Mouse (Mus musculus) spleen, postnatal 36 days (tissue): ENCODE measurements at regions not wholly inside any gene's neighbourhood (a gene's known extent, or its start where the extent isn't known, plus 50 kb on each side); places are given as distances from the start of the nearest gene placed in this dataset.

Source experiments
- DNase-seq, 2 experiments: peaks; one replicate each; pipeline ENCODE4 v3.0.0; 2022; ENCODE audit warnings: low spot score in 2 of 2, mixed read lengths in 1 of 2

DNA sequence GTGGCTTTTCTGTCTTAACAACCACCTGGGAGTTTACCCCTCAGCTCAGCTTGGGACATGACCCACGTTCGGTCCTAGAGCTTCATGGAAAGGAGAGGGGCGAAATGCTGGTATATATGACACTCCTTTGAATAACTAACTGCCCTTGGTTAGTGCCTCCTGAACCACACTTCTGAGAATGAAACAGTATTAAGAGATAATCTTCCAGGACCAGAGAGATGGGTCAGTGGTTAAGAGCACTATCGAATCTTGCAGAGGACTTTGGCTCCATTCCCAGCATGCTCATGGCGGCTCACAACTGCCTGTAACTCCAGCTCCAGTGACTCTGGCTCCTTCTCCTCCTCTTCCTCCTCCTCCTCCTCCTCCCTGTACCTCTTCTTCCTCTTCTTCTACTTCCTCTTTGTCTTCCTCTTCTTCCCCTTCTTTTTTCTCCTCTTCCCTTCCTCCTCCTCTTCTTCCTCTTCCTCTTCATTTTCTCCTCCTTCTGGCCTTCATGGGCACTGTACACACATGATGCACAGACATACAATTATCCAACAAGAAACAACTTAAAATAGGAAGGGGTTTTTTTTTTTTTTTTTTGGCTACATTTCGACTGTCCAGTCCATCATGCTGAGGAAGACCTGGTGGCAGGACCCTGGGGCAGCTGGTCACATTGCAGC, 71.0 kb upstream of the Ctnnb1 start:
- peak in 1 of 2 experiments; percentile 12 for DNase-seq

- DNase-seq, result no peak
Observed at GRCm38 (mm10) chr9:120860969-120861595, 67.9 kb upstream of the Ctnnb1 start.

DNA sequence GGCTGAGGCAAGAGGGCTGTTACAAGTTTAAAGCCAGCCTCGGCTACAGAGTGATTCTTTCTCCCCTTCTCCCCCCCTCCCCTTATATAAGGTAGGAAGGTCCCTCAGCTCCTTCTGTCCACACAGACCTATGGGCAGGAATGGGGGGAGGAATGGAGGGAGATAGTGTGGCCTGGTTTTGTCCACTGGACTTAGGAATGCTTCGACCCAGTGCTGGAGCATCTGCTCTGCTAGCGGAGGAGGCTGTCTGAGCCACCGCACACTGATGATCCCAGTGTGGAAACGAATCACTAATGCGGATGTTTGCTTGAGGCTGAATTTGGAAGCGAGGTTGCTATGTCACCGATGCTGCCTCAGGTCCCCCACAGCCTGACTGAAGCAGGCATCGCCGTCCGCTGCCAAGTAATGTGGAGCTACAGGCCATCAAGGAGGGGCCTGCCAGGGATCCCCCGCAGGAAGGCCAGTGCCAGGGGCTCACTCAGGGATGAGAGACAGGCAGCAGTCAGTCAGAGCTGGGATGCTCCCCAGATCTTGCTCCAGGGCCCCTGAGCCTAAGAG, 67.1 kb upstream of the Ctnnb1 start:
- DNase-seq, result no peak

- DNase-seq, result no peak
Observed at GRCm38 (mm10) chr9:120864410-120864809, 64.6 kb upstream of the Ctnnb1 start.

DNA sequence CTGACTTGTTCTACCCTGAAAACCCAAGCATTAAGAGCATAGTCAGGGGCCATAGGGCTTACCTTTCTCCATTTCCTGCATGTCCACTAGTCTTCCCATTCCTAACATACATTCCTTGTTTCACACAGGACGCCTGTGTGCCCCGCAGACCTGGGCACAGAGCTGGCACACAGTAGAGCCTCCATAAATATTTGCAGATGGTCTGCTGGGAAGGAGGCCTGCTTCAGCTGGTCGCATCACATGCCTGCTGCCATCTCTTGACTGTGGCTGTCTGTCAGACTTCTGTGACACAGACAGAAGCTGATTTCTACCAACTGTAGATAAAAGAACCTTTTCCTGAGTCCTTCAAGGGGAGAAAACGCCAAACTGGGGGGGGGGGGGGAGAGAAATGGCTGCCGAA, 62.8 kb upstream of the Ctnnb1 start:
- DNase-seq, result no peak

DNA sequence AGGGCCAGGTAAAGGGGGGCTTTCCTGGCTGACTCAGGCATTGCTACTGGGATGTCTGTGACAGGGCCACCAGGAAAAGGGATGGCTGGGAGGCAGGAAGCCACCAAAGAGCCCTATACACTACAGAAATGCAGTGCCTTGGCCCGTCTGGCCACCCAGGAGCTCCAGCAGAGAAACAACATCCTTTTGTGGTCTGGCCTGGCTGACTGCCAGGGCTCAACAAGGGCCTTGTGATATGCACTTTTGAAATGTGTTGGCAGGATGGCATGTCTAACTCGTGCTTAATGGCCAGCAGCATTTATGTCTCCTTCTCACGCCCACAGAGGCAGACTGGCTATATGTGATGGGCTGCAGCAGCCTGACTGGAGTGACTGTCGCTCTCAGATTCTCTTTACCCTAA, 62.3 kb upstream of the Ctnnb1 start:
- peak; percentile 32 to 49 for DNase-seq

DNA sequence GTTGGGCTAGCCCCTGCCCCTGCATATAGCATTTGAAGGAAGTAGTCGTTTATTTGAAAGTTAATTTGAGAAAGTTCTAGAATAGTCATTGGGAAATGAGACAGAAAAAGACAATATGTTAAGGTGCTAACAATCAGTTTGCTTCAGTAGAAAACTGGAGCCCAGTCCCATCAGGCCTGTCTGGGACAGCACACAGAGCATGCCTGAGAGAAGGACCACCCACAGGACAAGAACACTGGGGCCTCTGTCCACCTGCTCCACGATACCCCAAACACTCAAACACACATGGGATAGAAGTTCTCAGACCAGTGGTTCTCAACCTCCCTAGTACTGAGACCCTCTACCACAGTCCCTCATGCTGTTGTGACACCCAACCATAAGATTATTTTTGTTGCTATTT, 61.2 kb upstream of the Ctnnb1 start:
- DNase-seq, result no peak

GRCm38 (mm10) chr9:120868330-120868729, 60.7 kb upstream of the Ctnnb1 start:
- DNase-seq, result no peak

GRCm38 (mm10) chr9:120869432-120870081, 59.5 kb upstream of the Ctnnb1 start:
- no peak for DNase-seq

- DNase-seq, result no peak
Observed at GRCm38 (mm10) chr9:120873293-120873692, 55.7 kb upstream of the Ctnnb1 start.

DNA sequence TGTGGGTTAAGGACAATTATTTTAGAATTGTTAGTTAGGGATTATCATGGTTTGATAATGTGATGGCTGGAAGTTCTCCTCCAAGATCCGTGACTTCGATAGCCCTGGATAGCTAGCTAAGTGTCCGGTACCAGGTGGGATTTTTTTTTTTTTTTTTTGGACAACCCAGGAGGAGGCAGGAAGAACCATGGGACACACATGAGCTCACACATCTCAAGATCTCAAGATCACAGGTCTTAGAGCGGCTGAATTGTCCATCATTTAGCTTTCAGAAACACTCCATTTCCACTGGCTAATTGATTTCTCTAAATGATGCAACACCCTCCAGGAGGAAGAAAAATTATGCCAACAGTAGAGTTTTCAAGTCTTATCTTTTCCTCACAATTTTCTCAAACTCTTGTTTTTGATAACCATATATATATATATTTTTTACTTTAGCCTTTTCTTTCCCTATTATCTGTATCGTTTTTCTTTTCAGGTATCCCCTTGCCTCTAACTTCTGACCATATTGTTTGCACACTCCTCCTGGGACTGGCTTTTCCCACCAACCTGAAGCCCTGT, 54.5 kb upstream of the Ctnnb1 start:
- no peak for DNase-seq

- no peak for DNase-seq
Observed at GRCm38 (mm10) chr9:120877101-120877500, 51.9 kb upstream of the Ctnnb1 start.
